9 mouse cellular contexts compared by ENCODE assay signal in the genomic region with DNA sequence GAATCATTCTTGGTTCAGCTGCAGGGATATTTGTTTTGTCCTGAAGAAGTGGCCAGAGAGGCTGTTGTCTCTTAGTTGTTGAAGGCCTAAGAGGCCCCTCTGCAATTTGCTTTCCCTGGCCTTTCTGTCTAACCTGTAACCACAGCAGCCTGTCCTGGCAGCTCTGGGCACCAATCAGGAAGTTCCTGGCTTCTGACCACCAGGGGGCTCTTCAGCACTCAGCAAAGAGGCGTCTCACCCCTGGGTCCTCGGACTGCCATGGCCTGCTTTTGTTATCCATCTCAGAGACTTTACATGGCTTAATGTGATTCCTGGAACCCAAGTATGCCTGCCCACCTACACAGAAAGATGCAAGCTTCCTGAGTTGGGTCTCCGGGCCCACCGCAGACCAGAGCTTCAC. TPM values are rescaled to one million over a fixed set of nuclear protein-coding genes. Genes with fewer than 3 reads are reported as not detected.
DNase-seq lines count a peak whose midpoint lies in the region; ATAC-seq and TF ChIP-seq lines count a peak whose summit lies in the region.
"Had no signal": no experiment of that assay in that cellular context is flagged by ENCODE, and none has a peak within 500 bp of the region (broad histone marks: within the 10 kb centered on the region; RNA-seq: fewer than 3 reads in every experiment).

No protein-coding gene starts in this region.

- peaks cover 3% of the 10 kb centered on the region; the same call in 1 of the 2 replicates for H3K36me3 ChIP-seq in midbrain, embryonic 14.5 days (ENCODE audit: control insufficient read depth, insufficient read depth, low read length)
- H3K36me3 ChIP-seq in midbrain, embryonic 16.5 days (ENCODE audit: control insufficient read depth, insufficient read depth, low read length) = peaks cover 15% of the 10 kb centered on the region
- no peaks in the 10 kb centered on the region for H3K36me3 ChIP-seq in kidney, embryonic 15.5 days
- H3K36me3 ChIP-seq: liver, embryonic 15.5 days had no signal

- no peak for ATAC-seq in midbrain, embryonic 14.5 days (ENCODE audit: low FRiP score, low TSS enrichment)
- ATAC-seq in midbrain, embryonic 16.5 days = no peak
- ATAC-seq in kidney, embryonic 15.5 days (replicated peaks; ENCODE audit: low FRiP score) = 0 out of 2 replicates have a peak, but pooled peaks have one; percentile 50

- intact Hi-C loops in left cerebral cortex, postnatal 25 days (cut with DNase I) = loop anchor here (5.0 kb wide), 1 partner anchor 271 kb away; no protein-coding TSS in a partner anchor

- no peak overlapping the region for H3K4me3 ChIP-seq in midbrain, embryonic 14.5 days (replicated peaks; ENCODE audit: low read depth, low read length)
- no peak overlapping the region for H3K4me3 ChIP-seq in midbrain, embryonic 16.5 days (ENCODE audit: low read depth, low read length)
- no peak overlapping the region for H3K4me3 ChIP-seq in kidney, embryonic 15.5 days (replicated peaks)
- H3K4me3 ChIP-seq: liver, embryonic 15.5 days had no signal

- peak; percentile 69 for DNase-seq in cerebellum, adult 9-11 months
- DNase-seq in cerebellum, adult 11 months = no peak
- DNase-seq in midbrain, embryonic 14.5 days = peak; percentile 85
- DNase-seq in brain, embryonic 14.5 days (ENCODE audit: low read depth) = peak; percentile 77
- DNase-seq in naive thymus-derived CD4-positive, alpha-beta T cell, adult 2 months (ENCODE audit: low read depth) = peak; percentile 73
- DNase-seq in left cerebral cortex, postnatal 25 days (ENCODE audit: low spot score in 2 of 2) = no peak

- H3K27me3 ChIP-seq in midbrain, embryonic 14.5 days (ENCODE audit: control insufficient read depth, insufficient read depth, low read length) = no peaks in the 10 kb centered on the region
- no peaks in the 10 kb centered on the region for H3K27me3 ChIP-seq in midbrain, embryonic 16.5 days (ENCODE audit: control insufficient read depth, insufficient read depth, low read depth, low read length)
- no peaks in the 10 kb centered on the region for H3K27me3 ChIP-seq in kidney, embryonic 15.5 days
- H3K27me3 ChIP-seq: liver, embryonic 15.5 days had no signal

- H3K4me1 ChIP-seq in midbrain, embryonic 14.5 days (ENCODE audit: control insufficient read depth, insufficient read depth, low read length) = no peaks in the 10 kb centered on the region
- no peaks in the 10 kb centered on the region for H3K4me1 ChIP-seq in midbrain, embryonic 16.5 days (ENCODE audit: control insufficient read depth, insufficient read depth, low read length)
- no peaks in the 10 kb centered on the region for H3K4me1 ChIP-seq in kidney, embryonic 15.5 days
- H3K4me1 ChIP-seq: liver, embryonic 15.5 days had no signal

- no peak overlapping the region for H3K4me2 ChIP-seq in midbrain, embryonic 14.5 days (ENCODE audit: low read length)
- H3K4me2 ChIP-seq in midbrain, embryonic 16.5 days (ENCODE audit: low read length) = no peak overlapping the region
- no peak overlapping the region for H3K4me2 ChIP-seq in kidney, embryonic 15.5 days
- H3K4me2 ChIP-seq: liver, embryonic 15.5 days had no signal

- no peak overlapping the region for H3K9ac ChIP-seq in midbrain, embryonic 14.5 days (replicated peaks; ENCODE audit: low read length)
- no peak overlapping the region for H3K9ac ChIP-seq in midbrain, embryonic 16.5 days (ENCODE audit: low read depth, low read length)
- no peak overlapping the region for H3K9ac ChIP-seq in kidney, embryonic 15.5 days
- H3K9ac ChIP-seq: liver, embryonic 15.5 days had no signal

- no peak overlapping the region for H3K27ac ChIP-seq in midbrain, embryonic 14.5 days (replicated peaks; ENCODE audit: low read depth, low read length)
- H3K27ac ChIP-seq in midbrain, embryonic 16.5 days (ENCODE audit: low read length) = no peak overlapping the region
- H3K27ac ChIP-seq in kidney, embryonic 15.5 days = no peak overlapping the region
- H3K27ac ChIP-seq: liver, embryonic 15.5 days had no signal

- 31% methylated on average over 4 of the region's 4 CpGs for WGBS in midbrain, embryonic 14.5 days
- WGBS in midbrain, embryonic 16.5 days = 27% methylated on average over 4 of the region's 4 CpGs
- WGBS in kidney, embryonic 15.5 days = 27% methylated on average over 4 of the region's 4 CpGs

- no peak for TF ChIP-seq POLR2A in brain, embryonic 14.5 days (IDR thresholded peaks at IDR 0.05; ENCODE audit: borderline replicate concordance, extremely low read depth, insufficient read depth, insufficient read length, poor library complexity, severe bottlenecking)

- H3K9me3 ChIP-seq in midbrain, embryonic 14.5 days (ENCODE audit: control insufficient read depth, low read length) = no peaks in the 10 kb centered on the region
- H3K9me3 ChIP-seq in midbrain, embryonic 16.5 days (replicated peaks; ENCODE audit: control insufficient read depth, low read length, poor library complexity, severe bottlenecking) = no peaks in the 10 kb centered on the region
- no peaks in the 10 kb centered on the region for H3K9me3 ChIP-seq in kidney, embryonic 15.5 days (replicated peaks)
- H3K9me3 ChIP-seq: liver, embryonic 15.5 days had no signal

- TF ChIP-seq CTCF in brain, embryonic 14.5 days (IDR thresholded peaks at IDR 0.05; ENCODE audit: borderline replicate concordance, extremely low read depth, insufficient read depth, insufficient read length) = peak; percentile 81

RNA-seq across cellular contexts. Expression of gene Ykt6, which starts 35.4 kb away (rescaled TPM):
- polyA plus RNA-seq in midbrain, embryonic 14.5 days (2014; fragmentation: Nextera tagmentation; extraction: Ambion mirVana) = 40.5 and 57.6 TPM in 2 replicates
- polyA plus RNA-seq in midbrain, embryonic 16.5 days (2015; fragmentation: Nextera tagmentation; extraction: Ambion mirVana) = 108 TPM in 2 replicates
- polyA plus RNA-seq in brain, embryonic 14.5 days (2012; rRNA removed) = 74.7 and 106 TPM in 2 replicates
- 52.9 and 57.3 TPM in 2 replicates for polyA plus RNA-seq in kidney, embryonic 15.5 days (2015; fragmentation: Nextera tagmentation; extraction: Ambion mirVana)
- total RNA-seq in left cerebral cortex, postnatal 25 days (2021) = 10 to 100 TPM; 82.9 to 87.6 TPM

RNA-seq across cellular contexts. Expression of gene Gck, which starts 41.0 kb away (rescaled TPM):
- polyA plus RNA-seq in midbrain, embryonic 14.5 days (2014; fragmentation: Nextera tagmentation; extraction: Ambion mirVana) = 5.9 and 9.8 TPM in 2 replicates
- 10.5 and 11.8 TPM in 2 replicates for polyA plus RNA-seq in midbrain, embryonic 16.5 days (2015; fragmentation: Nextera tagmentation; extraction: Ambion mirVana)
- polyA plus RNA-seq in brain, embryonic 14.5 days (2012; rRNA removed) = 5.9 and 6.4 TPM in 2 replicates
- polyA plus RNA-seq in kidney, embryonic 15.5 days (2015; fragmentation: Nextera tagmentation; extraction: Ambion mirVana) = 1.3 and 2.0 TPM in 2 replicates
- total RNA-seq in left cerebral cortex, postnatal 25 days (2021) = 1 to 10 TPM in 1 of 2 experiments, under 1 TPM in 1; 0.83 to 1.2 TPM

Comparison
In these comparisons a context has a peak if more than half of its experiments do, and no peak if none do; other contexts are left out.
1. DNase-seq: peak in cerebellum, adult 9-11 months (single experiment), midbrain, embryonic 14.5 days (single experiment), brain, embryonic 14.5 days (single experiment) and naive thymus-derived CD4-positive, alpha-beta T cell, adult 2 months (single experiment); none in cerebellum, adult 11 months (single experiment) and left cerebral cortex, postnatal 25 days (0 of 2).